Mouse (Mus musculus) kidney, embryonic 14.5 days (tissue): ENCODE results near the gene Kif5c. TPM values are rescaled to one million over a fixed set of nuclear protein-coding genes. Genes with fewer than 3 reads are reported as not detected.

Source experiments
- ATAC-seq: fragments of 200-750 bp; cut with Nextera tagmentation; 2 replicates; pipeline ENCODE4 v1.8.0; 2017; ENCODE audit warnings: moderate number of reproducible peaks, mild to moderate bottlenecking, moderate TSS enrichment, moderate library complexity; ENCODE audit not compliant: low FRiP score, low TSS enrichment
- H3K27ac ChIP-seq: fragments of 300-500 bp; sonication (generic); 2 replicates; pipeline ENCODE4 v1.5.1; 2014; ENCODE audit warnings: low read depth, mild to moderate bottlenecking, low read length, moderate library complexity, mixed read lengths
- H3K27me3 ChIP-seq: fragments of 300-500 bp; sonication (generic); 2 replicates; pipeline ENCODE4 v1.6.1; 2014; ENCODE audit warnings: mild to moderate bottlenecking, low read length; ENCODE audit not compliant: control insufficient read depth, insufficient read depth
- H3K36me3 ChIP-seq: fragments of 300-500 bp; sonication (generic); 2 replicates; pipeline ENCODE4 v1.6.1; 2014; ENCODE audit warnings: low read length, mixed read lengths; ENCODE audit not compliant: control insufficient read depth, insufficient read depth
- H3K4me1 ChIP-seq: fragments of 300-500 bp; sonication (generic); 2 replicates; pipeline ENCODE4 v1.6.1; 2014; ENCODE audit warnings: low read length, mixed read lengths; ENCODE audit not compliant: control insufficient read depth, insufficient read depth
- H3K4me2 ChIP-seq: fragments of 300-500 bp; sonication (generic); replicated peaks from 2 replicates; pipeline ENCODE4 v1.6.1; 2014; ENCODE audit warnings: low read depth, mild to moderate bottlenecking, low read length
- H3K4me3 ChIP-seq: fragments of 300-500 bp; sonication (generic); 2 replicates; pipeline ENCODE4 v1.5.1; 2014; ENCODE audit warnings: mild to moderate bottlenecking, low read length
- H3K9ac ChIP-seq: fragments of 300-500 bp; sonication (generic); 2 replicates; pipeline ENCODE4 v1.6.1; 2014; ENCODE audit warnings: low read depth, mild to moderate bottlenecking, low read length, moderate library complexity
- H3K9me3 ChIP-seq: fragments of 300-500 bp; sonication (generic); 2 replicates; pipeline ENCODE4 v1.6.1; 2016; ENCODE audit warnings: low read length; ENCODE audit not compliant: control insufficient read depth
- WGBS: fragments of 180-500 bp; shearing (Covaris S2); extraction: QIAGEN DNeasy Blood & Tissue Kit; methylation state at CpG from one replicate; pipeline ENCODE4 v1.1.7; 2014; 5-methylcytosine and 5-hydroxymethylcytosine counted together
- polyA plus RNA-seq: library from polyadenylated mRNA; unstranded; fragments of >200 nt; fragmentation: Nextera tagmentation; extraction: Ambion mirVana; gene quantifications from 2 replicates; pipeline ENCODE4 v1.2.1, GENCODE M21; 2014

Kif5c gene
- polyA plus RNA-seq, 1 experiment from 2014 or later: 6.6 TPM

DNA sequence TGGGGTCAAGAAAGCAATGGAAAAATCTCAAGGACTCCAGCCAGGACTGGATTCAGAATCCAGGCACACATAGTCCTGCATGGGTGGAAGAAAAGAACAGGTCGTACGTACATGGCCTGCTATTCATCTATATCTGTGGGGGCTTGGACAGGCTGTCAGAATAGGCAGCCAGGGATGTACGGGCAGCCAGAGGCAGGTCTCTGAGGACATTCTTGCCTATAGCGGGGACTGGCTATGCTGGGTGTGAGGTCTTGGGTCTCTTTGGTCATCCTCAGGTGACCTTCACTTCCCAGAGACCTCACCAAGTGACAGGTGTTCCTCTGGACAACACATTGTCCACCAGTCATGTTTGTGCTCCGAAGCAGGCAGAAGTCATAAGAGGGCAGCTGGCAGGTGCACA is 36.6 kb upstream of the Kif5c start:
- Histone ChIP-seq H3K4me1 (no peaks in the 10 kb centered on the region), H3K9ac (no peak overlapping the region), H3K36me3 (no peaks in the 10 kb centered on the region), H3K27me3 (no peaks in the 10 kb centered on the region), H3K27ac (no peak overlapping the region), H3K4me3 (no peak overlapping the region), H3K9me3 (no peaks in the 10 kb centered on the region; the same call in 1 of the 2 replicates), H3K4me2 (no peak overlapping the region)
- no peak for ATAC-seq
- WGBS: 90% methylated on average over 5 of the region's 5 CpGs

DNA sequence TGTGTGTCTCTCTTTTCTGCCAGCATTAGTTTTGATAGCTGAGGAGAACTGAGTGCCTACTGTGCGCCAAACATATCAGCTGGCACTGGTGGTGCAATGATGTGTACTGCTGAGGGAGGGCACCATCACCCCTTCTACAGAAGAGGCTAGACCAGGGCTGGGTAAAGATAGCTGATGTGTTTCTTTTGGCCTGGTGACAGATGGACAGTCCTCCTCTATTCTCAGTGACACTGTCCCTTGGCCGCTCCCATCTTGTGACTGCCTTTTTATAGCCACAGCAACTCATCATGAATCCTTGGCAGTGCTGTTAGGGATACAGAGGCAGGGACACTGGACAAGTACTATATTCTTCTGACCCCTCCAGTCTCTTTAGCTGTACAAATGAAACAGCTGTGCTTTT is 35.8 kb upstream of the Kif5c start:
- Histone ChIP-seq H3K9ac (no peak overlapping the region), H3K27me3 (no peaks in the 10 kb centered on the region), H3K27ac (no peak overlapping the region), H3K4me2 (no peak overlapping the region), H3K36me3 (no peaks in the 10 kb centered on the region), H3K9me3 (no peaks in the 10 kb centered on the region; the same call in 1 of the 2 replicates), H3K4me1 (no peaks in the 10 kb centered on the region), H3K4me3 (no peak overlapping the region)
- WGBS: 98% methylated on average over 2 of the region's 2 CpGs
- no peak for ATAC-seq

DNA sequence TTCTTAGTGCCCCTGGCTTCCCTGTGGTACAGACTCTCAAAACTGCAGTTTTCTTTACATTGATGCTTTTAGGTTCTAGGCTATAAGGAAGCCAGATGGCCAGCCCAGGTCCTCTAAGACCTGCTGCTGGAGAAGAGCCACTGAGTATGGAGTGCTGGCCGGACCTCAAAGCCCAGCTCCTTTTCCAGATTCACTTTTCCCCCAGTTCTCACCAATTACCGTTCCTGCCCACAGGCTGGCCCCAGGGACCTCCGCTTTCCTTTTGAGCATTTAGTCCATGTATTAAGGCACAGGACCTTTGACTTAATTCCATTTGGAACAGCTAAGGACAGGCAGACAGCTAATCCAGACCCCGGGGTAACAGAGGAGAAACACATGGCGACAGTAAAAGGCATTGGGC is 28.6 kb upstream of the Kif5c start:
- ATAC-seq: no peak
- Histone ChIP-seq H3K27me3 (no peaks in the 10 kb centered on the region), H3K27ac (no peak overlapping the region), H3K9me3 (no peaks in the 10 kb centered on the region; the same call in 1 of the 2 replicates), H3K4me3 (no peak overlapping the region), H3K4me1 (no peaks in the 10 kb centered on the region), H3K36me3 (no peaks in the 10 kb centered on the region), H3K4me2 (no peak overlapping the region), H3K9ac (no peak overlapping the region)
- 62% methylated on average over 5 of the region's 5 CpGs for WGBS

DNA sequence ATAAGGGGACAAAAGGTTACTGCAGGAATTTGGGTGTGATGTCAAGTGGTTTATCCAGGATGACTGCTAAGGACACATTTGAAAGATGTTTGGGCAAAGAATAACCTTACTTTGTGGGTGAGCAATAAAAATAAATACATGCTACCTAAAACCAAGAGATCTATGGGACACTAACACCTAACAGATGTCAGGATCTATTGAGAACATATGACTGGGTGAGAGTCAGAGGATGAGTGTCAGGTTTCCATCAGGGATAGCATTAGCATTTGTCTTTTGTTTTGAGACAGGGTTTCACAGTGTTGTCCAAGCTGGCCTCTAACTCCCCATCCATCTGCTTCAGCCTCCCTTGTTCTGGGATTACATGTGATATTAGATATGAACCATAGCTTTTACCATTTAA is 26.2 kb upstream of the Kif5c start:
- no peaks in the 10 kb centered on the region for H3K27me3 ChIP-seq
- no peak overlapping the region for H3K4me2 ChIP-seq
- no peaks in the 10 kb centered on the region for H3K9me3 ChIP-seq
- no peak overlapping the region for H3K9ac ChIP-seq
- H3K4me3 ChIP-seq: no peak overlapping the region
- H3K4me1 ChIP-seq: no peaks in the 10 kb centered on the region
- no peak for ATAC-seq
- H3K36me3 ChIP-seq: no peaks in the 10 kb centered on the region
- no peak overlapping the region for H3K27ac ChIP-seq

DNA sequence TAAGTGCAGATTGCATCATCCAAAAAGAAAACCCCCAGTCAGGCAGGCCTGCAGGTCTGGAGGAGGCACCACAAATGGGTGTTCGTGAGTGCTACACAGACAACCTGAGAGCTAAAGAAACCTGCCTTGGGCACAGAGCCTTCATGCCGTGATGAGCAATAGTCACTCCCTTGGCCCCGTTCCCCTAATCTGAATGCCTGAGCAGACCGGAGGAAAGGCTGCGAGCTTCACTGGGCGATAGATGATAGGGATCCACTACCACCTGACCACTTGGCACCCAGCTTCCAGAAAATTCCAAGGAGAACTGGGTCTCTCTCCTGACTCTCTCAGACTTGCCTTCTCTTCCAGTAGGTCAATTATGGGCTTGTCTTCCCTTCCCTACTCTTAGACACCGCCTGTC is 24.2 kb upstream of the Kif5c start:
- H3K4me2 ChIP-seq: no peak overlapping the region
- H3K27me3 ChIP-seq: no peaks in the 10 kb centered on the region
- 72% methylated on average over 7 of the region's 7 CpGs for WGBS
- no peaks in the 10 kb centered on the region for H3K9me3 ChIP-seq
- no peaks in the 10 kb centered on the region for H3K36me3 ChIP-seq
- ATAC-seq: no peak
- no peak overlapping the region for H3K27ac ChIP-seq
- no peak overlapping the region for H3K9ac ChIP-seq
- no peak overlapping the region for H3K4me3 ChIP-seq
- H3K4me1 ChIP-seq: no peaks in the 10 kb centered on the region

DNA sequence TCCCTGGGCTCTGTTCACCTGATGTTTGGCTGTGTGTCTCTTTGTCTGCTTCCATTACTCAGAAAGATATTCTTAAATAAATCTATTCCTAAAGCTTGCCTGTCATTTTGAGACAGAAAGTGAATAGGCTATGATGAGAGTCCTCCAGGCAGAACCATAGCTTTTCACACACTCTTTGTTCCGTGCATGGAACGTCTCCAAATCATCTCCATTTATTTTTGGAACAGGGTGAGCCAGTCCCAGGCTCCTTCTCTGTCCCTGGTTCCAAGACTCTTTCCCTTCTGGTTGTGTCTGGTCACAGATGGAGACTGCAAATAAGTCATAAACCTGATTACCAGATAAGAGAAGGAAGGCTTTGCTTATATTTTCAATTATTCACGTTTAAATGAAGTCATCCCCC is 22.8 kb upstream of the Kif5c start:
- no peak overlapping the region for H3K4me2 ChIP-seq
- H3K4me1 ChIP-seq: no peaks in the 10 kb centered on the region
- no peak overlapping the region for H3K4me3 ChIP-seq
- no peak for ATAC-seq
- H3K9me3 ChIP-seq: no peaks in the 10 kb centered on the region
- H3K36me3 ChIP-seq: no peaks in the 10 kb centered on the region
- no peaks in the 10 kb centered on the region for H3K27me3 ChIP-seq
- no peak overlapping the region for H3K9ac ChIP-seq
- 71% methylated on average over 3 of the region's 3 CpGs for WGBS
- H3K27ac ChIP-seq: no peak overlapping the region

DNA sequence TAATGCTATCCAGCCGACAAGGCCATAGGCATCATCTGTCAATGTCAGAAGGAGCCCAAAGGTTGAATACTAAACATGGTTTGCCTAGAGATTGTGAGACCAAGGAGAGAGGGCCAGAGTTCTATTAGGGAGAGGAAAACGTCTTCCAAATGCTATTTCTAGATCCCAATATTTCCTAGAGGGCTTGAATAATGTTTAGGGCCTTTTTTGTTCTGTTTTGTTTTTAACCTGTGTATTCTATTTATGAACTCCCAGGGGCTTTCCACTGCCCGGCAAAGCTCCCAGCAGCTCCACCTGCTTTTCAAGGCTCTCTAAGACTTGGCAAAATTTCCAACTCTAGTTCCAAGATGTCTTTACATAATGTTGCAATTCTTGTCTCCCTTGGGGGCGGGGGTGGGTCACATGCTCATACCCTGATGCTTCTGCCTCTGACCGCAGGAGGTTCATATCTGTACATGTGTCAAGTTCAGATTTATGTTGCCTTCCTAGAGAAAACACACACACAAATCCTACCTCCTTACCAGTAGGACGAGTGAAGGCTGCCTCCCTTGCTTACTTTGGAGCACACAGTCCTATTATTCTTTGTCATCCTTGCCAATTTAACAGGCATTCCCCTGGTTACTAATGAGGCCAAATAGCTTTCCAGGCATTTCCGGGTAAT is 18.9 kb upstream of the Kif5c start:
- WGBS: 51% methylated on average over 7 of the region's 7 CpGs
- H3K27me3 ChIP-seq: no peaks in the 10 kb centered on the region

DNA sequence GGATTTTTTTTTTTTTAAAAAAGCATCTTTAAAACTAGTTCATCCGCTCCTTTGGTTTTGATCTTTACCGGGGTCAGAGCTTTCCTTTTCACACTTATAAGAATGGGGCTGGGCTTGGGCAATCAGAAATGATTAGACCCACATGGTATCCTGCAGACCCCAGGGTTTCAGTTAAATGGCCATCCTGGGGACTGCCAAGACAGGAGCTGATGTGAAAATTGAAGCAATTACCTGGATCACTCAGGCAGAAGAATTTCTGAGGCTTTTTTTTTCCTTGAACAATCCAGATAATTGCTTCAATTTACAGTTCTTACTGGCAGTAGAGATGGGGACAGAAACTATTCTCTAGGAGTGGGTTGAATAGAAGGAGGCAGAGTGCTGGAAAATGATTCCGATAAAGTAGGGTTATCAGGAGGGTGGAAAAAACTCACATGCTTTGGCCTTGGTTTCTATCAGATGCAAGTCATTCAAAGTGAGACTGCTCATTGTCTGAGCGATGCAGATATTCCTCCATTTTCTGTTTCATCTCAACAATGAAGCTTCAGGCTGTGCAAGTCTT is 16.2 kb upstream of the Kif5c start:
- Histone ChIP-seq H3K4me1 (no peaks in the 10 kb centered on the region), H3K4me3 (no peak overlapping the region), H3K9me3 (no peaks in the 10 kb centered on the region), H3K9ac (no peak overlapping the region), H3K4me2 (no peak overlapping the region), H3K27me3 (no peaks in the 10 kb centered on the region), H3K27ac (no peak overlapping the region), H3K36me3 (no peaks in the 10 kb centered on the region)
- WGBS: 84% methylated on average over 4 of the region's 4 CpGs
- ATAC-seq: no peak

More for the DNA sequence above, 18.9 kb upstream of the Kif5c start:
- Histone ChIP-seq H3K4me2 (no peak overlapping the region), H3K9ac (no peak overlapping the region), H3K36me3 (no peaks in the 10 kb centered on the region), H3K4me3 (no peak overlapping the region), H3K9me3 (no peaks in the 10 kb centered on the region), H3K27ac (no peak overlapping the region), H3K4me1 (no peaks in the 10 kb centered on the region)
- no peak for ATAC-seq

DNA sequence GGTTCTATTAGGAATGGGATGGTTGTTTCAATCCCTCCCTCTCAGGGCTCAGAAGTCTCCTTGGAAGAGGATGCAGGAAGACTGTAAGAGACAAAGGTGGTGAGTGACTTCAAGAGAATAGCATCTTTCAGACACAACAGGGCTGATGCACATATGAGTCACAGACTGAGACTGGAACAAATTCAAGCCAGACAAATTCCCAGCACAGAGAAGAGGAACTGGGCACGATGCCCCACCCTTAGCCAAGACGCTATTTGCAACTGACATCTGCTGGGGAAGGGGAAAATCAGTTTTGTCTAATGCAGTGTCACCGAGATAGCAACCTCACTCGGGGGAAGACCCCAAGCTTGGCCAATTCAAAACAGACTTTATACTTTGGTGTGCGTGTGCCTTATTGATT is 9.5 kb upstream of the Kif5c start:
- Histone ChIP-seq H3K36me3 (no peaks in the 10 kb centered on the region), H3K27ac (no peak overlapping the region), H3K4me1 (no peaks in the 10 kb centered on the region), H3K4me3 (no peak overlapping the region), H3K9me3 (no peaks in the 10 kb centered on the region), H3K4me2 (no peak overlapping the region), H3K9ac (no peak overlapping the region), H3K27me3 (no peaks in the 10 kb centered on the region)
- 87% methylated on average over 5 of the region's 5 CpGs for WGBS
- ATAC-seq: no peak
